Comparison of ENCODE assay signal across 8 mouse cellular contexts in genomic region chr14:118235973-118236885, GRCm38 (mm10). TPM values are rescaled to one million over a fixed set of nuclear protein-coding genes. Genes with fewer than 3 reads are reported as not detected.
DNase-seq lines count a peak whose midpoint lies in the region; ATAC-seq and TF ChIP-seq lines count a peak whose summit lies in the region.

No protein-coding gene starts in this region.

- H3K4me2 ChIP-seq in kidney, embryonic 15.5 days = peak overlapping the region; percentile 97

- TF ChIP-seq POLR2A in cerebellum, adult 2 months (IDR thresholded peaks at IDR 0.05; ENCODE audit: borderline replicate concordance, insufficient read depth, low read length) = no peak
- TF ChIP-seq POLR2A in testis, adult 2 months (IDR thresholded peaks at IDR 0.05; ENCODE audit: control insufficient read depth, low read depth, low read length) = no peak

- peak overlapping the region; percentile 24 for H3K9ac ChIP-seq in kidney, embryonic 15.5 days

- no peaks in the 10 kb centered on the region for H3K36me3 ChIP-seq in testis, adult 2 months (ENCODE audit: control insufficient read depth, insufficient read depth, low read length)
- H3K36me3 ChIP-seq in heart, embryonic 10.5 days = no peaks in the 10 kb centered on the region
- H3K36me3 ChIP-seq in kidney, embryonic 15.5 days = no peaks in the 10 kb centered on the region
- peaks cover 30% of the 10 kb centered on the region for H3K36me3 ChIP-seq in midbrain, embryonic 10.5 days

- DNase-seq in cerebellum, adult 2 months = peak in 1 of 2 experiments; percentile 24
- no peak for DNase-seq in cerebellum, adult 8-10 months
- DNase-seq in testis, postnatal 14 days (ENCODE audit: low spot score) = no peak
- DNase-seq in heart, embryonic 10.5 days (ENCODE audit: low spot score) = no peak
- peak; percentile 89 for DNase-seq in midbrain, embryonic 10.5 days (ENCODE audit: low spot score)
- DNase-seq in thymus, postnatal 4 days = peak; percentile 52

- ATAC-seq in kidney, embryonic 15.5 days (replicated peaks; ENCODE audit: low FRiP score) = peak; percentile 70

- under 1% methylated on average over 73 of the region's 73 CpGs for WGBS in cerebellum, adult 2 months
- under 1% methylated on average over 73 of the region's 73 CpGs for WGBS in heart, embryonic 10.5 days
- under 1% methylated on average over 73 of the region's 73 CpGs for WGBS in kidney, embryonic 15.5 days
- WGBS in midbrain, embryonic 10.5 days = under 1% methylated on average over 73 of the region's 73 CpGs

- no peak for TF ChIP-seq CTCF in cerebellum, adult 2 months (IDR thresholded peaks at IDR 0.05; ENCODE audit: borderline replicate concordance, insufficient read depth, low read depth, low read length)
- TF ChIP-seq CTCF in testis, adult 2 months (IDR thresholded peaks at IDR 0.05; ENCODE audit: control insufficient read depth, insufficient read depth, insufficient replicate concordance, low read depth, low read length) = no peak

- peak overlapping the region; percentile 1 for H3K4me3 ChIP-seq in cerebellum, adult 2 months (replicated peaks; ENCODE audit: insufficient read depth, low read depth, low read length)
- H3K4me3 ChIP-seq in testis, adult 2 months (ENCODE audit: control insufficient read depth, low read depth, low read length) = peak overlapping the region; percentile 3; the same call in 1 of the 2 replicates
- H3K4me3 ChIP-seq in heart, embryonic 10.5 days = peak overlapping the region; percentile 71
- peak overlapping the region; percentile 56 for H3K4me3 ChIP-seq in kidney, embryonic 15.5 days (replicated peaks)
- peak overlapping the region; percentile 92 for H3K4me3 ChIP-seq in midbrain, embryonic 10.5 days

- no peaks in the 10 kb centered on the region for H3K9me3 ChIP-seq in heart, embryonic 10.5 days
- no peaks in the 10 kb centered on the region for H3K9me3 ChIP-seq in kidney, embryonic 15.5 days (replicated peaks)
- no peaks in the 10 kb centered on the region; the same call in 1 of the 2 replicates for H3K9me3 ChIP-seq in midbrain, embryonic 10.5 days (replicated peaks)

- peaks cover 7% of the 10 kb centered on the region; the same call in 1 of the 2 replicates for H3K27me3 ChIP-seq in cerebellum, adult 2 months (ENCODE audit: control insufficient read depth, insufficient read depth, low read length)
- peaks cover 26% of the 10 kb centered on the region for H3K27me3 ChIP-seq in testis, adult 2 months (ENCODE audit: control insufficient read depth, insufficient read depth, low read length)
- H3K27me3 ChIP-seq in heart, embryonic 10.5 days (ENCODE audit: insufficient read depth, poor library complexity, severe bottlenecking) = peaks cover 92% of the 10 kb centered on the region
- H3K27me3 ChIP-seq in kidney, embryonic 15.5 days = peaks cover 95% of the 10 kb centered on the region
- H3K27me3 ChIP-seq in midbrain, embryonic 10.5 days (ENCODE audit: low read depth, poor library complexity, severe bottlenecking) = peaks cover 85% of the 10 kb centered on the region

- no peaks in the 10 kb centered on the region for H3K4me1 ChIP-seq in cerebellum, adult 2 months (ENCODE audit: control insufficient read depth, insufficient read depth, low read length)
- H3K4me1 ChIP-seq in testis, adult 2 months (ENCODE audit: control insufficient read depth, insufficient read depth, low read length) = peaks cover 32% of the 10 kb centered on the region
- H3K4me1 ChIP-seq in heart, embryonic 10.5 days = peaks cover 26% of the 10 kb centered on the region
- H3K4me1 ChIP-seq in kidney, embryonic 15.5 days = peaks cover 32% of the 10 kb centered on the region
- H3K4me1 ChIP-seq in midbrain, embryonic 10.5 days = peaks cover 67% of the 10 kb centered on the region

- H3K27ac ChIP-seq in cerebellum, adult 2 months (ENCODE audit: insufficient read depth, low read length) = no peak overlapping the region
- H3K27ac ChIP-seq in testis, adult 2 months (ENCODE audit: control insufficient read depth, insufficient read depth, low read depth, low read length) = no peak overlapping the region
- peak overlapping the region; percentile 42; the same call in 1 of the 2 replicates for H3K27ac ChIP-seq in heart, embryonic 10.5 days
- H3K27ac ChIP-seq in kidney, embryonic 15.5 days = no peak overlapping the region
- H3K27ac ChIP-seq in midbrain, embryonic 10.5 days (replicated peaks) = peak overlapping the region; percentile 97

RNA-seq across cellular contexts. Expression of gene Sox21, which starts 0.6 kb away (rescaled TPM):
- polyA plus RNA-seq in cerebellum, adult 2 months (2012; rRNA removed) = 4.9 and 5.6 TPM in 2 replicates
- polyA plus RNA-seq in testis, adult 2 months (2012; rRNA removed) = 0.02 TPM in 1 of 2 replicates, not detected in the other
- 0.04 and 0.09 TPM in 2 replicates for polyA plus RNA-seq in heart, embryonic 10.5 days (2016; fragmentation: Nextera tagmentation; extraction: Ambion mirVana)
- polyA plus RNA-seq in kidney, embryonic 15.5 days (2015; fragmentation: Nextera tagmentation; extraction: Ambion mirVana) = 0.08 TPM in 1 of 2 replicates, not detected in the other
- 11.1 and 12.3 TPM in 2 replicates for polyA plus RNA-seq in midbrain, embryonic 10.5 days (2016; fragmentation: Nextera tagmentation; extraction: Ambion mirVana)

RNA-seq across cellular contexts. Expression of gene Gm9376, which starts 30.5 kb away (rescaled TPM):
- polyA plus RNA-seq in cerebellum, adult 2 months (2012; rRNA removed) = not detected in 2 replicates
- polyA plus RNA-seq in testis, adult 2 months (2012; rRNA removed) = not detected in 2 replicates
- not detected in 2 replicates for polyA plus RNA-seq in heart, embryonic 10.5 days (2016; fragmentation: Nextera tagmentation; extraction: Ambion mirVana)
- polyA plus RNA-seq in kidney, embryonic 15.5 days (2015; fragmentation: Nextera tagmentation; extraction: Ambion mirVana) = not detected in 2 replicates
- not detected in 2 replicates for polyA plus RNA-seq in midbrain, embryonic 10.5 days (2016; fragmentation: Nextera tagmentation; extraction: Ambion mirVana)

Comparison
In these comparisons a context has a peak if more than half of its experiments do, and no peak if none do; other contexts are left out.
1. DNase-seq: peak in midbrain, embryonic 10.5 days (single experiment) and thymus, postnatal 4 days (single experiment); none in cerebellum, adult 8-10 months (single experiment), testis, postnatal 14 days (single experiment) and heart, embryonic 10.5 days (single experiment).
2. H3K27ac ChIP-seq: peak in heart, embryonic 10.5 days (single experiment) and midbrain, embryonic 10.5 days (single experiment); none in cerebellum, adult 2 months (single experiment), testis, adult 2 months (single experiment) and kidney, embryonic 15.5 days (single experiment).
3. H3K4me3 ChIP-seq: peak in every context shown above with its lines; median percentile 92 in midbrain, embryonic 10.5 days; 71 in heart, embryonic 10.5 days; 56 in kidney, embryonic 15.5 days; 3 in testis, adult 2 months; 1 in cerebellum, adult 2 months.